Comparison of ENCODE assay signal across 27 mouse cellular contexts in genomic region chr11:79264376-79264775, GRCm38 (mm10). TPM values are rescaled to one million over a fixed set of nuclear protein-coding genes. Genes with fewer than 3 reads are reported as not detected.
DNase-seq lines count a peak whose midpoint lies in the region; ATAC-seq and TF ChIP-seq lines count a peak whose summit lies in the region.
"Had no signal": no experiment of that assay in that cellular context is flagged by ENCODE, and none has a peak within 500 bp of the region (broad histone marks: within the 10 kb centered on the region; RNA-seq: fewer than 3 reads in every experiment).

No protein-coding gene starts in this region.

- H3K36me3 ChIP-seq in heart, embryonic 15.5 days, result no peaks in the 10 kb centered on the region
- H3K36me3 ChIP-seq in heart, embryonic 11.5 days (ENCODE audit: control insufficient read depth, insufficient read depth, low read length), result no peaks in the 10 kb centered on the region
- no peaks in the 10 kb centered on the region for H3K36me3 ChIP-seq in lung, embryonic 16.5 days (ENCODE audit: control insufficient read depth, insufficient read depth, low read length)
- H3K36me3 ChIP-seq in C2C12 (ENCODE audit: control insufficient read depth, insufficient read depth), result no peaks in the 10 kb centered on the region
- H3K36me3 ChIP-seq in limb, embryonic 15.5 days, result no peaks in the 10 kb centered on the region
- H3K36me3 ChIP-seq: embryonic facial prominence, embryonic 15.5 days; forebrain, embryonic 10.5 days had no signal

- H3K4me3 ChIP-seq in heart, embryonic 15.5 days, result no peak overlapping the region
- H3K4me3 ChIP-seq in heart, embryonic 11.5 days (ENCODE audit: low read depth, low read length), result no peak overlapping the region
- no peak overlapping the region for H3K4me3 ChIP-seq in lung, embryonic 16.5 days (ENCODE audit: low read length)
- no peak overlapping the region for H3K4me3 ChIP-seq in C2C12 (ENCODE audit: insufficient read depth, poor library complexity, severe bottlenecking)
- H3K4me3 ChIP-seq in limb, embryonic 15.5 days, result no peak overlapping the region
- H3K4me3 ChIP-seq: embryonic facial prominence, embryonic 15.5 days; forebrain, embryonic 10.5 days; gastrocnemius, adult 2 months had no signal

- no peaks in the 10 kb centered on the region for H3K27me3 ChIP-seq in heart, embryonic 15.5 days
- no peaks in the 10 kb centered on the region for H3K27me3 ChIP-seq in heart, embryonic 11.5 days (ENCODE audit: control insufficient read depth, insufficient read depth, low read length)
- H3K27me3 ChIP-seq in lung, embryonic 16.5 days (ENCODE audit: control insufficient read depth, insufficient read depth, low read depth, low read length), result no peaks in the 10 kb centered on the region
- H3K27me3 ChIP-seq in C2C12 (ENCODE audit: control insufficient read depth, insufficient read depth, insufficient read length), result no peaks in the 10 kb centered on the region
- no peaks in the 10 kb centered on the region for H3K27me3 ChIP-seq in limb, embryonic 15.5 days
- H3K27me3 ChIP-seq: embryonic facial prominence, embryonic 15.5 days had no signal

- H3K27ac ChIP-seq in heart, embryonic 15.5 days, result peak overlapping the region; percentile 55
- no peak overlapping the region for H3K27ac ChIP-seq in heart, embryonic 11.5 days (ENCODE audit: low read depth, low read length)
- H3K27ac ChIP-seq in lung, embryonic 16.5 days (ENCODE audit: low read length), result peak overlapping the region; percentile 31
- peak overlapping the region; percentile 52 for H3K27ac ChIP-seq in limb, embryonic 15.5 days
- H3K27ac ChIP-seq: embryonic facial prominence, embryonic 15.5 days; forebrain, embryonic 10.5 days; stomach, postnatal 0 days had no signal

- 29% methylated on average over 3 of the region's 3 CpGs for WGBS in heart, embryonic 15.5 days
- WGBS in heart, embryonic 11.5 days (ENCODE audit: insufficient replicate concordance), result 33% methylated on average over 3 of the region's 3 CpGs
- WGBS in lung, embryonic 16.5 days, result 25% methylated on average over 3 of the region's 3 CpGs
- 20% methylated on average over 3 of the region's 3 CpGs for WGBS in limb, embryonic 15.5 days

- H3K4me1 ChIP-seq in heart, embryonic 15.5 days (replicated peaks), result peaks cover 10% of the 10 kb centered on the region
- H3K4me1 ChIP-seq in heart, embryonic 11.5 days (ENCODE audit: control insufficient read depth, insufficient read depth, low read length), result peaks cover 4% of the 10 kb centered on the region; the same call in 1 of the 2 replicates
- H3K4me1 ChIP-seq in lung, embryonic 16.5 days (replicated peaks; ENCODE audit: control insufficient read depth, insufficient read depth, low read length), result peaks cover 6% of the 10 kb centered on the region; the same call in 1 of the 2 replicates
- peaks cover 22% of the 10 kb centered on the region; the same call in 1 of the 2 replicates for H3K4me1 ChIP-seq in limb, embryonic 15.5 days
- H3K4me1 ChIP-seq: forebrain, embryonic 10.5 days had no signal

- no peak for TF ChIP-seq CTCF in C2C12 (IDR thresholded peaks at IDR 0.05; ENCODE audit: control insufficient read depth, insufficient read depth, insufficient read length)

- H3K9me3 ChIP-seq in heart, embryonic 15.5 days (replicated peaks), result no peaks in the 10 kb centered on the region
- H3K9me3 ChIP-seq in heart, embryonic 11.5 days (replicated peaks; ENCODE audit: control insufficient read depth, low read length), result no peaks in the 10 kb centered on the region
- H3K9me3 ChIP-seq in lung, embryonic 16.5 days (ENCODE audit: control insufficient read depth, low read length), result no peaks in the 10 kb centered on the region
- no peaks in the 10 kb centered on the region for H3K9me3 ChIP-seq in limb, embryonic 15.5 days
- H3K9me3 ChIP-seq: embryonic facial prominence, embryonic 15.5 days had no signal

- no peak overlapping the region for H3ac ChIP-seq in C2C12 (ENCODE audit: control insufficient read depth, insufficient read length, low read depth)

- H3K9ac ChIP-seq in heart, embryonic 15.5 days, result no peak overlapping the region
- H3K9ac ChIP-seq in heart, embryonic 11.5 days (ENCODE audit: low read depth, low read length), result no peak overlapping the region
- no peak overlapping the region for H3K9ac ChIP-seq in lung, embryonic 16.5 days (ENCODE audit: low read length)
- no peak overlapping the region for H3K9ac ChIP-seq in limb, embryonic 15.5 days
- H3K9ac ChIP-seq: embryonic facial prominence, embryonic 15.5 days; forebrain, postnatal 0 days had no signal

- H3K79me2 ChIP-seq in C2C12 (ENCODE audit: control insufficient read depth, insufficient read depth), result no peaks in the 10 kb centered on the region

- no peaks in the 10 kb centered on the region for H3K79me3 ChIP-seq in C2C12 (ENCODE audit: low read depth)

- H3K4me2 ChIP-seq in heart, embryonic 15.5 days, result no peak overlapping the region
- H3K4me2 ChIP-seq in heart, embryonic 11.5 days, result no peak overlapping the region
- no peak overlapping the region for H3K4me2 ChIP-seq in lung, embryonic 16.5 days (ENCODE audit: low read depth, low read length)
- H3K4me2 ChIP-seq in limb, embryonic 15.5 days, result no peak overlapping the region
- H3K4me2 ChIP-seq: embryonic facial prominence, embryonic 15.5 days; liver, embryonic 11.5 days had no signal

- no peak for DNase-seq in lung, postnatal 36 days
- DNase-seq in cerebellum, adult 11 months, result no peak
- DNase-seq: adrenal gland, postnatal 25 days; cerebellum, adult 11-12 months; cerebellum, postnatal 14 days; forebrain, postnatal 0 days; gastrocnemius, adult 2 months; heart, postnatal 36 days; lung, postnatal 4 days; retina, postnatal 1 day had no signal

- ATAC-seq in heart, embryonic 15.5 days (replicated peaks; ENCODE audit: insufficient number of reproducible peaks, insufficient read depth, low FRiP score, low read depth), result no peak
- ATAC-seq in heart, embryonic 11.5 days (replicated peaks; ENCODE audit: insufficient number of reproducible peaks, low FRiP score, low TSS enrichment), result no peak
- no peak for ATAC-seq in lung, embryonic 16.5 days (ENCODE audit: low read depth)
- no peak for ATAC-seq in limb, embryonic 15.5 days (ENCODE audit: insufficient number of reproducible peaks, low FRiP score, low TSS enrichment, low read depth)
- ATAC-seq: CD4-positive, CD25-positive, alpha-beta regulatory T cell, adult 4 months; forebrain, postnatal 0 days; hindbrain, embryonic 16.5 days; intestine, embryonic 16.5 days had no signal

TF ChIP-seq in C2C12, 6 proteins besides CTCF, POLR2A, EP300 and RAD21:
- TF ChIP-seq CEBPB (IDR thresholded peaks at IDR 0.05; ENCODE audit: low read depth), result no peak
- peak; percentile 40 for TF ChIP-seq MYOD1 (IDR thresholded peaks at IDR 0.05; ENCODE audit: control insufficient read depth, insufficient read length, low read depth)

RNA-seq across cellular contexts. Expression of gene Wsb1, which starts 9.9 kb away (rescaled TPM):
- polyA plus RNA-seq in heart, embryonic 15.5 days (2015; fragmentation: Nextera tagmentation; extraction: Ambion mirVana), result 119 and 135 TPM in 2 replicates
- polyA plus RNA-seq in heart, embryonic 11.5 days (2014; fragmentation: Nextera tagmentation; extraction: Ambion mirVana), result 196 and 230 TPM in 2 replicates
- 208 and 222 TPM in 2 replicates for polyA plus RNA-seq in lung, embryonic 16.5 days (2015; fragmentation: Nextera tagmentation; extraction: Ambion mirVana)
- 38.5 TPM for polyA plus RNA-seq in C2C12 (2012; fragmentation: generic; extraction: Trizol)
- 248 and 274 TPM in 2 replicates for polyA plus RNA-seq in limb, embryonic 15.5 days (2015; fragmentation: Nextera tagmentation; extraction: Ambion mirVana)

RNA-seq across cellular contexts. Expression of gene Gm9964, which starts 32.3 kb away (rescaled TPM):
- polyA plus RNA-seq in heart, embryonic 15.5 days (2015; fragmentation: Nextera tagmentation; extraction: Ambion mirVana), result not detected in 2 replicates
- not detected in 2 replicates for polyA plus RNA-seq in heart, embryonic 11.5 days (2014; fragmentation: Nextera tagmentation; extraction: Ambion mirVana)
- not detected in 2 replicates for polyA plus RNA-seq in lung, embryonic 16.5 days (2015; fragmentation: Nextera tagmentation; extraction: Ambion mirVana)
- polyA plus RNA-seq in C2C12 (2012; fragmentation: generic; extraction: Trizol), result not detected
- polyA plus RNA-seq in limb, embryonic 15.5 days (2015; fragmentation: Nextera tagmentation; extraction: Ambion mirVana), result not detected in 2 replicates
- polyA plus RNA-seq: CD4-positive, CD25-positive, alpha-beta regulatory T cell, adult 4 months; embryonic facial prominence, embryonic 15.5 days; forebrain, embryonic 10.5 days; forebrain, postnatal 0 days; gonadal fat pad, adult 2 months; hindbrain, embryonic 16.5 days; intestine, embryonic 16.5 days; kidney, embryonic 14.5 days; large intestine, adult 2 months; liver, embryonic 11.5 days; neural tube, embryonic 11.5 days; stomach, postnatal 0 days; urinary bladder, adult 2 months had no signal
